Mouse (Mus musculus) right cerebral cortex, adult 18-20 months (tissue): Measurements from ENCODE around the gene Arf3.
"Not testable (repeated sequence)": the region's sequence is repeated elsewhere in the genome, so short reads cannot be mapped to it uniquely, and the experiment has no call there.

Experiments
- DNase-seq: peaks from one replicate; pipeline ENCODE4 v3.0.0; 2022; ENCODE audit warnings: mixed read lengths

Gene Arf3

DNA sequence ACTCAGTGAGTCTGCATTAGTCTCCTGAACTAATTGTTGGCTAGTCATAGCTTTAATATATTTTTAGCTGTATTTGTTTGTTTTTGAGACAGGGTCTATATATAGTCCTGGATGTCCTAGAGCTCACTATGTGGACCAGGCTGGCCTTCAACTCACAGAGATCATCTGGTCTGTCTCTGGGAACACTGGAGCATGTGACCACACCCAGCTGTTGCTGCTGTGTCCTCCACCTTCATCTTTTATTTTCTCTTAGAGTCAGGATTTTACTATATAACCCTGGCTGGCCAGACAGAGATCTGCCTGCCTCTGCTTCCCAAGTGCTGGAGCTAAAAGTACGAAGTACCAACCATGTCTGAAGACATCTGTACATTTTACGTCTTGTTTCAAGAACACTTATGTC, 13.9 kb downstream of the Arf3 start:
- no peak for DNase-seq

GRCm38 (mm10) chr15:98747296-98747695, 15.7 kb downstream of the Arf3 start:
- no peak for DNase-seq

DNA sequence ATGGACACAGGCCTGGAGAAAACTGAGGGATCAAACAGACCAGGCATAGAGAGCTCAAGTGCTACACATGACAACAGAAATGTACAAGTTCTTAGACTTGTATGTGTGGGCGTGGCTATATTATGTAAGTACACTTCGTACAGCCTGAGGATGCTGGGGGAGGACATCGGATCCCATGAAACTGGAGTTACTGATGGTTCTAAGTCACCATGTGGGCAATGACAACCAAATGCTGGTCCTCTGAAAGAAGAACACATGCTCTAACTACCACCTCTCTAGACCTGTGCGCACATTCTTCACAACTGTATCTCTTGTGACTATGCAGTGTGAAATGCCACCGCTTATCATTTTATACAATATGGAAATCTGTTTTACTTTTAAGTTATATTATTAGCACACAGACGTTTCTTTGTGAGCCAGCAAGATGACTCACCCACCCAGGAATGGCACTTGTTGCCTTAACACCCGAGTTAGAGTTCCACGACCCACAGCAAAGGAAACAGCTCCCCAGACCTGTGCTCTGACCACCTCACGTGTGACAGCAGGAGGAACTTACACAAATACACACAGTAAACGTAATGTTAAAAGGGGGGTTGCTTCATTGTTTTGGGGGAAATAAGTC, 16.6 kb downstream of the Arf3 start:
- peak; percentile 59 for DNase-seq

DNA sequence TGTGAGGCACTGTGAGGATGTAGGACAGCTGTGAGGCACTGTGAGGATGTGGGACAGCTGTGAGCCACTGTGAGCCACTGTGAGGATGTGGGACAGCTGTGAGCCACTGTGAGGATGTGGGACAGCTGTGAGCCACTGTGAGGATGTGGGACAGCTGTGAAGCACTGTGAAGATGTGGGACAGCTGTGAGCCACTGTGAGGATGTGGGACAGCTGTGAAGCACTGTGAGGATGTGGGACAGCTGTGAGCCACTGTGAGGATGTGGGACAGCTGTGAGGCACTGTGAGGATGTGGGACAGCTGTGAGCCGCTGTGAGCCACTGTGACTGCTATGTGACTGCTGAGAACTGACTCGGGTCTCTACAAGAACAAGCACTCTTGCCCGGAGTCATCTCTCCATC, 19.2 kb downstream of the Arf3 start:
- DNase-seq: not testable (repeated sequence)

DNA sequence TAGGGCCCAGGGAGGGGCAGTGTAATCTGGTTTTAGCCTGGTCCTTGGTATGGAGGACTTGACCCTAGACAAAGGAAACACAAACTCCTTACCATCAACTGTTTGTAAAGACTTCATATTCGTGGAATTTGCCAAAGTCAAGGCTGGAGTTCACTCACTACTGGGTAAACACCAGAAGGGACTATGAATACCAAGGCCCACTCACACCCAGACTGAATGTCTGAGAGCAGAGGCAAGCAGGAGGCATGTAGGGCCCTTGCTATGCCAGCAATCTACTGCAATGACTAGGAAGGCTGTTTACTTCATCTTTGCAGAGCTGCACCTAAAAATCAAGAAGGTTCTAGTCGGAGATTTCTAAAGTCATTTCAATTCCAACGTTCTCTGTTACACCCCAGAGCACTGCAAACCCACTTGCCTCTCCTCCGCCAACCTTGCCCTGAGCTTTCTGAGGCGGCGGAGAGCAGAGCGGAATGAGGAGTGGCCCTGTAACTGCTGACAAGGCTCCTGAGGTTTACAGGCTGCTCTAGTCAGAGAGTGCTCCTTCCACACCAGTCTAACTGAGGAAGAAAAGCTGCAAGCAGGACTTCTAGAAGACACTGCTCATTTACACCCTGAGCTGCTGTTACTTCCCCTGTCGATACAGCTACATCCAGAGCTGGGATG, 20.1 kb downstream of the Arf3 start:
- no peak for DNase-seq

- DNase-seq: no peak
Measured at GRCm38 (mm10) chr15:98740219-98740618, 22.8 kb downstream of the Arf3 start.

DNA sequence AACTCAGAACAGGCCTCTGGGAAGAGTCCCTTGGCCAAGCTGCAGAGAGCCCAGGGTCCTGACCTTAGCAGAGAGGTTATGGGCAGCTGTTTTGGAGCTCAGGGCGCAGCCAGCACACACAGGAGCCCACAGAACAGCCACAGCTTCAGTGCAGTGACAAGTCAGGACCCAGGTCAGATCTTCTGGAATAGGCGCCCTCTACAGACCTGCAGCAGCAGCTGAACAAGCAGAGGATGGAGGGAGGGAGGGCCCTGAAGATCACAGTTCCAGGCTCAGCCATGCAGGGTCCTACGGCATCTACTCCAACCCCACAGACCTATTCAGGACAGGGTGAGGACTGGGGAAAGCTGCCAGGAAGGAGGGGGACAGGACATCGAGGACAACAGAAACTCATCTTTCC, 24.2 kb downstream of the Arf3 start:
- no peak for DNase-seq

DNA sequence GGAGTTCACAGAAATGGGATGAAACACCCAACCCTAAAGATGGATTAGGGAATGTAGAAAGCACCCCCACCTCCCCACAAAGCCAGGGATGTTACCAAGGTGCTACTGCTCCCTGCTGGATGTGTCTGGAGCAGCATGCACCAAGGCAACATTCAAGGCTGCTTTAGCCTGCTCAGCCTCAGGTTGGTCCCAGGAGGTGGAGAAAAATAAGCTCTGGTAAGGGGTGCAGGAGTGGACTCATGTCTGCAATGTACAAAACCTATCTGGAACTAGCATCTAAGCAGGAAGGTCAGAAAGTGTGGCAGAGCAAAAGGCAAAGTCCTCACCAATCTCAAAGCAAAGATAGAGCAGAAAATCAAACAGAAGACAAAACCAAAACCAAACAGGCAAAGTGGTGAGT, 25.1 kb downstream of the Arf3 start:
- no peak for DNase-seq

- no peak for DNase-seq
Measured at GRCm38 (mm10) chr15:98736521-98736920, 26.5 kb downstream of the Arf3 start.

DNA sequence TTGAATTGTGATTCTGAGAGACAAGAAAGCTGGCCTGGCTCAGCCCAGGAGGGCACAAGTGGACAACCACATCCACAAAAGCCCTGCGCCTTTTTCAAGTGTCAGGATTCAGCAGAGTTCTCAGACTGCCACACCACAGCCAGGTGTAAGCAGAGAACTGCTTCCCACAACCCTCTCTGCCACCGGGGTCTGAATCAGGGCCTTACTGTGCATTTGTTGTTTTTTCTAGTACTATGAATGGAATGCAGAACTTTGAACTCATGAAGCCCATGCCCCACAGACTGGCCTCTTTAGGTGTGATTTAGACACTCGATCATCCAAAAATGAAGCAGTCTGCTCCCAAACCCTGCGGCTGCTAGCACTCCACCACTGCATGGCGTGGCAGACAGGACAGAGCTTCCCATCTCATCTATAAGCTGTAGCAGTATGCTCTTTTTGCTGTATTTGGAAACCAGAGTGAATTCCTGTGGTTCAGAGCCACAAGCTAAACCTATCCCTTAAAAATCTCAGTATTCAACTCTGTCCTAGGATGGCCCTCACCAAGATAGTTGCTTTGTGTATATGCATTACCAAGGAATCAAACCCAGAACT, 28.9 kb downstream of the Arf3 start:
- DNase-seq: no peak

DNA sequence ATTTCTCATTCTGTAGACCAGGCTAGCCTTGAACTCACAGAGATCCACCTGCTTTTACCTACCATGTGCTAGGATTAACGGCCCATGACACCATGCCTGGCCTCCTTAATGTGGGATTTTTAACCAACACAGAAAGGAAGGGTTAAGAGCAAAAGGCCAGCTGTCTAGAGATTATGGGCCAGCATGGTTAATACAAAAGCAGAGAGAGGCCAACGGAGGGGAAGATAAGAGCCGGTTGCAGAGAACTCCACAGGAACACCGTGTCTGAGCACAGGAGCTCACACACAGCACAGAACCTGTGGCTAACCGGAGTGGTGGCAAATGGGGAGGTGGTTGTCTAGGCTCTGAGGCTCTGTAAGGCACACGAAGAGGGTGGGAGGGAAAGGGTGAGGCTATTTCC, 29.6 kb downstream of the Arf3 start:
- no peak for DNase-seq

DNA sequence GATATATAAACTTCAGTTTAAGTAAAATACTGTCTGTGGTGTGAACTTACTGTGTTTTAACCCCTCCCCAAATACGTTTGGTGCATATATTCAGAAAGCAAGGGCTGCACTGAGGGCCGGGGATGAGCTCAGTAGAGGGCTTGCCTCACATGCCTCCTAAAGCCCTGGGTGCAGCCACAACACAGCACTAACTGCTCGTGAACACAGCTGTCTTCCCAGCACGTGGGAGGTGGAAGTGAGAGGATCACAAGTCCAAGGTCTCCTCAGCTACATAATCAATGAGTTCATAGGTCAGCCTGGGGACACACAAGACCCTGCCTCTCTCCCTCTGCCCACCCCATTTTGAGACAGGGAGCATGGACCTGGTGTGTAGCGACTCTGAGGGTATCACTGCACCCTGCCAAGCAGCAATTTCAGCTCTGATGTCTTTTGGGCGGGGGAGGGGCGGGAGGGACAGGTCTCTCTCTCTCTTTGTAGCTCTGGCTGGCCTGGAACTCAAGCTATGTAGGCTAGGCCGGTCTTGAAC, 30.9 kb downstream of the Arf3 start:
- DNase-seq: no peak

DNA sequence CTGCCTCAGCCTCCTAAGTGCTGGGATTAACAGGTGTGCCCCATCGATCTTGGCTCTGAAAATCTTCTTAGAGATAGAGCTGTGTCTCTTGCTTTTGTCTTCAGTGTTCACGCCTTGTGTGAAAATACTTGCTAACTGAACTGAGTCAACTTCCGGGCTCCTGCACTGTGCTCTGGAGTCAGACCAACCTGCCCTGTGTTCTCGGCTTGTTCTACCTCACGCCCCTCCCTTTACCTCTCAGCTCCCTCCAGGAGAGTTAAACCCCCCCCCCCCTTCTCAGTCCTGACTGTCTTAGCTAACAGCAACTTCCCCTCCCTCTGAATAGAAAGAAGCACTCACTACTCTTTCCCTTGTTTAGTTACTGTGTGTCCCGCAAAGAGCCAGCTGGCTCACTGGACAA, 32.2 kb downstream of the Arf3 start:
- no peak for DNase-seq

DNA sequence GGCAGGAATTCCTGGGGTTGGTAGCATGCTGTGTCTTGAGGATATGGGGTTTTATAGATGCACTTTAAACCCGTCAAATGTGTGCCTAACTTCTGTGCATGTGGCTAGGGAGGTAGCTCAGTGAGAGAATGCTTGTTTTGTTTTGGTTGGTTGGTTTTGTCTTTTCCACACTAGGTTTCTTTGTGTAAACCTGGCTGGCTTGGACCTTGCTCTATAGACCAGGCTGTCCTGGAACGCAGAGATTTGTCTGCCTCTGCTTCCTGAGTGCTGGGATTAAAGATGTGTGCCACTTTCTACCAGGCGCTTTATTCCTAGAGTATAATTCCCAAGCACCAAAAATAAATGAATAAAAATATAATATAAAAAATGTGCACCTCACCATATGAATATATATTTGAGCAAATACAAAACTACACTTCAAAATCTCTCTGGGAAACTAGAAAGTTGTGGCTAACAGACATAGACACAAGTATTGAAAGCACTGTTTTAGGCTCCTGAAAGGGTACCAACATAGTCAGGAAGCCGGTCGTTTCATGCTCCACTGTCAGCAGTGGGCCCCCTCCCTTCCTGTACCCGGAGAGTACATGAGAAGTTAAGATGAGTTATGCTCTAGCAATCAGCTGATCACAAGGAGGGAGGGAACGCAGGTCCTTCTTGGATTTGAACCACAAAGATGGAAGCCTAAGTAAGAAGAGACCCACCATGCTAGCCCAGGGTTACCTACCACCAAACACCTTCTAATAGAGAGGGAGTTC, 33.0 kb downstream of the Arf3 start:
- DNase-seq: no peak

- no peak for DNase-seq
Measured at GRCm38 (mm10) chr15:98728366-98728765, 34.6 kb downstream of the Arf3 start.

- DNase-seq: peak; percentile 26
Measured at GRCm38 (mm10) chr15:98727443-98728321, 35.3 kb downstream of the Arf3 start, which contains the start of gene Fkbp11. Gene Fkbp11 (minus strand): TSS chr15:98728198.

DNA sequence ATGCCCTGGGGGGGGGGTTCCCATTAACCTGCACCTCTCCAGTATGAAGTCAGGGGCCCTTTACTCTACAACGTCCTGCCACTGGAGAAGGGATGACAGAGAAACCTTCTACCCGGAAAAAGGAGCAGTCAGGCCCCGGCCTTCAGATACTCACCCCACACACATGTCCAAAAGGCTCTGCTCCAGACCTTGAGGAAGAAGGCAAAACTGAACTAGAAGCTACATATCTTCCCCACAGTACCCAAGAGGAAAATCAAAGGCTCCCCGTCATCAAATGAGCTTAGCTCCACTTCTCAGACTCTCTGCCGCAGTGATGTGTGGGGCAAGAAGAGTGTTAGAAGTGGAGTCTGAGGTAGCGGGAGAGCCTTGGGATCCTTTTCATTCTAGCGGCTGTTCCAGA, 36.3 kb downstream of the Arf3 start:
- no peak for DNase-seq

DNA sequence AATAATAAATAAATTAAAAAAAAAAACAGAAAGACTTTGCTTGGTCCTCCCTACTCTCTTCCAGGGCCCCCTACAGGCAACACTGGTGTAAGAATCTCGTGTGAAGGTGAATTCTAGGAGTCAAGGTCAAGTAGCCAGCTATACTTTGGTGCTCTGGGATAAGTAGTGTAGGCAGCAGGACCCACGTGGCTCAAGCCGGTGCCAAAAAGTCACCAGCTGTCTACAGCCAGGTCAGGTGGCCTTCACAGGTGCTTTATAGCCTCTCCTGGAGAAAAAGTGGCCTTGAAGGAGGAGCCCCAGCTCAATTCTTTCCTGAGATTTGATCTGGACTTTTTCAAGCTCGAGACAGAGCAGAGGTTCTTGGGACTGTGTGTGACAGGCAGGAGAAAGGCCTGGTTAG, 36.9 kb downstream of the Arf3 start:
- DNase-seq: no peak

- DNase-seq: no peak
Measured at GRCm38 (mm10) chr15:98724441-98724840, 38.6 kb downstream of the Arf3 start.

- DNase-seq: no peak
Measured at GRCm38 (mm10) chr15:98722854-98723253, 40.2 kb downstream of the Arf3 start.

DNA sequence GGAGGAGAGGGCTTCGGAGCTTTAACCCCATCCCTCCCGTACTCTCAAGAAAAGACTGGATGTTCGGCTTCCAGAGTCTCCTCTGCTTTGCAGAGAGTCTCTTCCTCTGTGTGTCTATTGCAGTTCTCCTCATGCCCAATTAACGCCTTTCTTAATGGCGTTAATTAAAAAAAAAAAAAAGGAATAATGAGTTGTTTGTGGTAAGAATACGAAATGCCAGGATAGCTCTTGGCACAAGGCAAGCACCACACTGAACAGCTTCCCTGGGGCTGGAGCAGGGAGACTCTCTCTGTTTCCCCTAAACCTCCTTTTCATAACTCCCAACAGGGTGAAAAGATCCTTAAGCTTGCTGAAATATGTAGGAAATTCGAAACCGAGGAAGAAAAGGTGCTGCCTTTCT, 40.8 kb downstream of the Arf3 start:
- DNase-seq: no peak

GRCm38 (mm10) chr15:98717301-98717700, 45.7 kb downstream of the Arf3 start:
- no peak for DNase-seq
